Mouse (Mus musculus) lung, postnatal 25 days (tissue): Measurements from ENCODE around the gene Fgf12.

ENCODE experiments used
- DNase-seq: peaks from one replicate; pipeline ENCODE4 v3.0.0; 2022; ENCODE audit warnings: low spot score

Fgf12 gene

GRCm38 (mm10) chr16:28475553-28475952 lies 277.3 kb downstream of the Fgf12 start:
- DNase-seq = no peak

DNA sequence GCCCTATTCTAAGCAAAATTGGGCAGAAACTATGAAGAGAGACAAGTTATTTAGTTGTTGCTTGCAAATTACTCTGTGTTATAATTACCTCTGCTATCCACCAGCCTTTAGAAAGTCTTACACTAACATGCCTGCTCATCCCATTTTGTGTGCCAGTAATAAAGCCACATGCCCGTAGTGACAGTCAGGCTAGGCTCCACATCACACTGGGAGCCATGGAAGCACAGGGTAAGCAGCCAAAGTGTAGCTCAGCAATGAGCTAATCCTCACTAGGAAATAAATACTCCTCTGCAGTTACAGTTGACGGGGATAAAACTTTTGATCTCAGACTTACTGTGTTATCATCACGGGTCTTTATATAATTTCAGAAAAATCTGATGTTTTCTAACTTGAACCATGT lies 298.0 kb downstream of the Fgf12 start:
- DNase-seq = no peak

DNA sequence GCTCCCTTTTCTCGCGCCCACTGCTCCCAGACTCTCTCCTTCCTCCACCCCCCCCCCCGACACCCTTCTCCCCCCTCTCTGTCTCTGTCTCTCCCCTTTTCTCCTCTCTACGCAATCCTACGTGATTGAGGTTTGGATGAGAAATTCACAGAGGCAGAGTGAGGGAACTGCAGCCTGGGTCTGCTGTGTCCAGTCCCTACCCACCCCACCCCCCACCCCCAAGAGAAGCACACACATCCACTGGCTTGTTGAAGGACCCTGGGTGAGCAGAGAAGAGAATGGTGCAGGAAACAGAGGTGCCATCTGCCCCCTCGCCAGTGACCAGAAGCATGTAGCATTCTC lies 305.8 kb downstream of the Fgf12 start:
- DNase-seq = no peak

DNA sequence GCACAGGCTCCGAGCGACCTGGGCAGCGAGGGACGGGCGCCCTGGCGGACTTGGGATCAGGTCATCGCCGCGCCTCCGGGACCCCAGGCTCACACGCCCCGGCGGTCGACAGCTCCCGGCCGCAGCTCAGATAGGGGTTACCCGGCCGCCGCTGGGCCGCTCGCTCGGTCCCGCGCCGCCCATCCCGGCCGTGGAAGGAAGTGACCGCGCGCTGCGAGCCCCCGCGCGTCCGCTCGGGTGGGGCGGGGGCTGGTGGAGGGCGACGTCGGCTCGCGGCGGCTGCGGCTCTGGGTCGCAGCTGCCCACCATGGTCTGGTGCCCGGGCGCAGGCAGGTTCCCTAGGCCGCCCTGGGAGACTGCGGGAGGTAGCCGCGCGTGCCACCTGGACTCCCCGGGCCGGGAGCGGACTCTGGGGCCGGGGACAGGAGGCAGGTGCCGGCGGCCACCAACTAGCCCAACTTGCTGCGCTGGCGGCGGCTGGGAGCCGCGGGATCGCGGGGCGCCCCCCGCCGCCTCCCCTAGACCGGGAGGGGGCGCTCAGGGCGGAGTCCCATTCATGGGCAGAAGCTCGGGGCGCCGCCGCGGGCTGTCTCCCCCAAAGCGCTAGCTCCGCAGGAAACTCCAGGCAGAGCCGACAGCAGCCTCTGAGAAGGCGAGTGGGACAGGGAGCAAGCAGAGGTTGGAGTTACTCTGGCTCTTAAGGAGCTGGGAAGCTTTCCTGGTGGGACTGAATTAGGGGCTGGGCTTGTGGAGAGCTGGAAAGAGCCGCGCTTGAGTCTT lies 306.3 kb downstream of the Fgf12 start:
- no peak for DNase-seq

- no peak for DNase-seq
These were observed 307.0 kb downstream of the Fgf12 start for GRCm38 (mm10) chr16:28445800-28446333.

GRCm38 (mm10) chr16:28444993-28445799 lies 307.7 kb downstream of the Fgf12 start:
- DNase-seq = no peak

DNA sequence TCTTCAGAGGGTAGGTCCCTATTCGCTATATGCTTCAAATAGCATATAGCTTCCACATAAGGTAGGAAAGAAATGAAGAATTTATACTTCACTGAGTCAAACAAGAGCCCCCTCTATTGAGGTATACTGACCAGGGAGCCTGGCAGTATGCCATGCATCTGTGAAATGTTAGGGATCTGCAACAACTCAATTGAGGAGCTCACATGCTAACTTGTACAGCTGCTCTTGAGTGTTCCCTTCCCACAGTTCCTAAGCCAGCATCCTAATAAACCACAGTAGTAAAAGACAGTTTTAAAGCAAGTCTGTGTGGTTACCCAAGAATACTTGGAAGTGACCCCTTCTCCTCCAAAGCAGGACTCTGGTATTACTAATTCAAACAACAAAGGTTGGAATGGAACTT lies 331.3 kb downstream of the Fgf12 start:
- DNase-seq = no peak

DNA sequence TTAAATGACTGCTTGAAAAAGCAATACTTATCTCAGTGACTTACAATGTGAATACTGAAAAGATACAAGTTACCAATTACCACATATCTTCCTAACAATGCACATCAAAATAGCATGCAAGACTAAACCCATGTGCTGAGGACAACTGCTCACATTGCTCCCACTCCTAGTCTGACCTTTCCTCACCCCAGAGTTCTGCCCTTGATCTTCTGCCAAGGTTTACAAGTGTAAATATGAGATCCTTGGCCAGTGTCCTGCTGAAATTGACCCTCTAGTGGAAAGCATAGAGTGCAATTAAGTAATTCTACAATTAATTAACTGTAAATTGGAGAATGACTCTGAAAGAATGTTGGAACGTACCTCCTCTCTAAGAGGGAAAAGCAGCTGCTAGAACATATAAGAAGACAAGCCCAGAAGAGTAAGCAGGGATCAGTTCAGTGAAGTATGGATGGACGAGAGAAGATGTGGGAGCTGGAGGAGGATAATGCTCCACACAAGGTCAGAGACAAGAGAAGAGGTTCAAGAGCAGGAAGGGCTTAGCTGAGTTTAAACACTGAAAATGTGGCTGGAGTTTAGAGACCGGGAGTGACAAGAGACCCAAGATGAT lies 333.1 kb downstream of the Fgf12 start:
- peak; percentile 2 for DNase-seq

DNA sequence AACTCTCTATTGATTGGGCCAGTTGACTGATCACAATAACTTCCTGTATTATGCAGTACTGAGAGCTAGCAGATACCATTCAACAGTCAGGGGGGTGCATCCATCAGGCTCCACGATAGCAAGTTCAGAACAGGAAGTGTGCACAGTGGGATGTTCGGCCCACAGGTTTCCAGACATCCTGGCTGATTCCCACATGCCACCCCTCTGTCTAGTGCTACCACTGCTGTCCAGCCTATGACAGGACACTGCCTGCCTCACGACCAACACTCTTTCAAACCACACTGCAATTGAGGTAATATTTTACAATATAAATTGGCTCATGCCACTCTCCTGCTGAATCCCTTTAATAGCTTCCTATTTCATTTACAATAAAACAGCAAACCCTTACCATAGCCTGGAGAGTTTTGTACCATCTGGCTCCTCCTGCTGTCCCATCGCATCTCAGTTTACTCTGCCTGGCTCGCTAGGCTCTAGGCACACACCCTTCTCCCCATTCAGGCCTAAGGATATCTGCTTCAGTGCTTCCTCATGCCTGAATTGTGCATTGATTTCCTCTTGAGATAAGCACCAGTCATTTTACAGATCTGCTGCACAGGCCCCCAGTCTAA lies 341.6 kb downstream of the Fgf12 start:
- no peak for DNase-seq

GRCm38 (mm10) chr16:28408294-28408693 lies 344.6 kb downstream of the Fgf12 start:
- DNase-seq = no peak

DNA sequence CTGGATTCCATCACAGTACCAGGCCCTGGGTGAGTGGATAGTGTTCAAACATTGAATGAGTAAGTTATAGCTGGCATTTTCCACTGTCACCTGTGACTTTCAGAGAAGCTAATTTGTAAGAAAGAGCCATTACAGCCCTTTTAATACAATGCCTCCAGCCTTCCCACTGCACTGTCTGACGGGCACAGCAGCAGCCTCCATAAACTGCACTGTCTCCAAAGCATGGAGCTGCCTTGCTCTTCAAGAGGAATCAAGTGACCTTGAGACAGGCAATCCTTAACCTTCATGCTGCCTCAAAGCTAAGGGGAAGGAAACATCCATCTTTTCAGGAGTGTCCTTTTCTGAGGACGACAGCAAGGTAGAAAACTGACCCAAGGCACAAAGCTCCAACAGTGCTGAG lies 345.0 kb downstream of the Fgf12 start:
- DNase-seq = no peak

GRCm38 (mm10) chr16:28404156-28404555 lies 348.7 kb downstream of the Fgf12 start:
- DNase-seq = no peak

GRCm38 (mm10) chr16:28402701-28403100 lies 350.2 kb downstream of the Fgf12 start:
- DNase-seq = no peak

GRCm38 (mm10) chr16:28391283-28391682 lies 361.6 kb downstream of the Fgf12 start:
- DNase-seq = no peak

- DNase-seq = no peak
These were observed 363.8 kb downstream of the Fgf12 start for GRCm38 (mm10) chr16:28389114-28389513.

- no peak for DNase-seq
These were observed 378.1 kb downstream of the Fgf12 start for GRCm38 (mm10) chr16:28374790-28375189.

GRCm38 (mm10) chr16:28373311-28373710 lies 379.6 kb downstream of the Fgf12 start:
- no peak for DNase-seq

- no peak for DNase-seq
These were observed 402.2 kb downstream of the Fgf12 start for GRCm38 (mm10) chr16:28350624-28351023.

GRCm38 (mm10) chr16:28345323-28345722 lies 407.5 kb downstream of the Fgf12 start:
- no peak for DNase-seq

GRCm38 (mm10) chr16:28337930-28338329 lies 414.9 kb downstream of the Fgf12 start:
- DNase-seq = no peak

- no peak for DNase-seq
These were observed 416.2 kb downstream of the Fgf12 start for GRCm38 (mm10) chr16:28336700-28337099.

GRCm38 (mm10) chr16:28335025-28335424 lies 417.8 kb downstream of the Fgf12 start:
- DNase-seq = no peak
